Mouse (Mus musculus): ENCODE data around the gene Npff. TPM values are rescaled to one million over a fixed set of nuclear protein-coding genes. Genes with fewer than 3 reads are reported as not detected.

Gene Npff
- polyA plus RNA-seq, 1 experiment from 2014 or later = 5.4 TPM

DNA sequence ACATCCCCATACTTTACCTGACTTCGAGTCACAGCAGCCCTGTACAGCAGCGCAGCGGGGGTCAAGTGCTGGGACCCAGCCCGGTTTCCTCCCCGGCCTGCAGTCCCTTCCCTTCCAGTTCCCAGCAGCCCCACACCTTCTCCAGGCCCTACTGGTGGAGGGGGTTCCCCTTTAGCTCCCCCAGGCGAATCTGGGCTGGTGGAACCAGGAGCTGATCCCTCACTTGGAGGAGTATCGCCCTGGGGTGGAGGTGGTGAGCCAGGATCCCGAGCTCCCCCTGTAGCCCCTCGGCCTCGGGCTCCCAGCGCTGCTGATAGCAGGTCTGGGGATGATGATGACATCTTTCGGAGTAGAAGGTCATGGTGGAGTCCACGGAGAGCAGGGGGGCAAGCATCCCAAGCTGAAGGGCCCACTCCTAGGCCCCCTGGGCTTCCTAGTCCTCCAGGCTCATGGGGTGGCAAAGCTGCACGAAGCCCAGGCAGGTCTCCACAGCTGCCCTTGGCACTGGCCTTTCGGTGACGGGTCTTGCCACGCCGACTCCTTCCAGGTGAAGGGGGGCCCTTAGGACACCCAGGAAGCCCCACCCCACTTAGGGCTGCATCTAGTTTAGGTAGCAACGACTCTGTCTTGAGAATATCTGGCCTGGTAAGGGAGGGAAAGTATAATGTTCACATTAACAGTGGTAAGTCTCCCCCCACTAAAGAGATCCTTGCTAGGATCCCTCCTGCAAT, 23.5 kb downstream of the Npff start:
- Histone ChIP-seq H3K27ac (no peak overlapping the region), H3K9ac (no peak overlapping the region), H3K4me1 (peaks cover 10% of the 10 kb centered on the region; the same call in 1 of the 2 replicates), H3K4me2 (no peak overlapping the region), H3K36me3 (peaks cover 84% of the 10 kb centered on the region), H3K9me3 (no peaks in the 10 kb centered on the region), H3K4me3 (no peak overlapping the region), H3K27me3 (no peaks in the 10 kb centered on the region)
- WGBS = 78% methylated on average over 19 of the region's 19 CpGs
- 0 out of 2 replicates have a peak, but pooled peaks have one; percentile 17 for ATAC-seq (ENCODE audit: borderline replicate concordance, extremely low read depth, low FRiP score, low TSS enrichment)

DNA sequence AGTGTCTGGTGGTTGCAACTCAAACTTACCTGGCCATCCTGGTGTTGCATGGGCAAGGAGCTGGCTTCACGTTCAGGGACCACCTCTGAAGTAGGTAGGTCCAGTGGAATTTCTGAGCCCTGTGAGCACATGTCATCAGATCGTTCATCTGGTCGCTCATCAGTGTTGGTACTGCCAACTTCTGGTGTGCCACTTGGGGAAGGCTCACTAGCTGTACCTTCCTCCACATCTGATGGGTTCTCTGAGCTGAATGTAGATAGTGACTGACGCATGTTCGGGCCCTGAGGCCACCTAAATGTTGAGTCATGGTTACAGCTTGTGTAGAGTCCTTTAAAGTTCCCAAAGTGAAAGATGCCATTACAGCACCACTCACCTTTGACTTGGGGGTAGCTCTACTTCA, 24.3 kb downstream of the Npff start:
- WGBS = 78% methylated on average over 5 of the region's 5 CpGs

DNA sequence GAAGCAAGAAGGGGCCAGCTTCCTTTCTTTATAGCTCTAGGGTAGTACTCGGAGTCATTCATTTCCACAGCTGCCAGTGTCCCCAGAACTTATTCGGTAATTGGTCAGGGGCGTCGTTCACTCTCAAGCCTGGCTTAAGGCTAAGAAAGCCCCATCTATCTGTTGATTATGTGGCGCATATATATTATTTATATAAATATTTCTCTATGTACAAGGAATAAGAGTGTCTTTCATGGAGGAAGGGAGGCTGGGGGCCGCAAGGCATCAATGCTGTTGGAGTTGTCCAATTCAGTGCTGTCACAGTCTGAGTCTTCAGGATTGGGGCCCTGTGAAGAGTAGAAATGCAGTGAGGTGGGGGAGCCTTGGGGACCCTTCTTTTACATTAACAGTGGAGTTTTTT, 24.9 kb downstream of the Npff start:
- H3K27me3 ChIP-seq = no peaks in the 10 kb centered on the region
- H3K4me3 ChIP-seq = no peak overlapping the region
- no peaks in the 10 kb centered on the region for H3K9me3 ChIP-seq
- H3K27ac ChIP-seq = no peak overlapping the region
- ATAC-seq (ENCODE audit: borderline replicate concordance, extremely low read depth, low FRiP score, low TSS enrichment) = no peak
- 79% methylated on average over 6 of the region's 6 CpGs for WGBS
- H3K4me1 ChIP-seq = 0 out of 2 replicates have a peak, but pooled peaks cover under 1% of the 10 kb centered on the region
- peaks cover 95% of the 10 kb centered on the region for H3K36me3 ChIP-seq
- no peak overlapping the region for H3K9ac ChIP-seq
- no peak overlapping the region for H3K4me2 ChIP-seq

More for the DNA sequence above, 24.3 kb downstream of the Npff start:
- Histone ChIP-seq H3K27me3 (no peaks in the 10 kb centered on the region), H3K36me3 (peaks cover 91% of the 10 kb centered on the region), H3K9me3 (no peaks in the 10 kb centered on the region), H3K27ac (no peak overlapping the region), H3K4me3 (no peak overlapping the region), H3K9ac (no peak overlapping the region), H3K4me2 (no peak overlapping the region), H3K4me1 (peaks cover 6% of the 10 kb centered on the region; the same call in 1 of the 2 replicates)
- no peak for ATAC-seq (ENCODE audit: borderline replicate concordance, extremely low read depth, low FRiP score, low TSS enrichment)

DNA sequence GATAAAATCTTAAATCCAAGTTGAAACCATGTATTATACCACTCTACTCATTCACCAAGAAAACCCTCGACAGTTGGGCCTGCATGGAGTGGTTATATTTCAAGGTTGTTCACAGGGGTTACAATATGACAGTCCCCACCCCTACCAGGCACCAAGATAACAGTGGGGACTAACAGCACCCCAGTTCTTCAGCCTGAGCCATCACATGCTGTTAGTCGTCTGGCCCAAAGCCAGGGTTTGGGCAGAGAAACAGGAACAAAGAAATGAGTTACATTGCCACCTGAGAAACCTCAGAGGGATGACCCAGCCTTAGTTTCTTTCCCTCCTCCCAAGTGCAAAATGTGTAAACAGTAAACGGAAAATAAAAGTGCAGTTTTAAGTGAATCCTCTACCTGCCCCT, 25.4 kb downstream of the Npff start:
- WGBS = 59% methylated on average over 3 of the region's 3 CpGs
- Histone ChIP-seq H3K4me3 (no peak overlapping the region), H3K9me3 (no peaks in the 10 kb centered on the region), H3K27me3 (no peaks in the 10 kb centered on the region), H3K4me2 (no peak overlapping the region), H3K36me3 (peaks cover 96% of the 10 kb centered on the region), H3K27ac (no peak overlapping the region), H3K9ac (no peak overlapping the region), H3K4me1 (no peaks in the 10 kb centered on the region)
- no peak for ATAC-seq (ENCODE audit: borderline replicate concordance, extremely low read depth, low FRiP score, low TSS enrichment)

DNA sequence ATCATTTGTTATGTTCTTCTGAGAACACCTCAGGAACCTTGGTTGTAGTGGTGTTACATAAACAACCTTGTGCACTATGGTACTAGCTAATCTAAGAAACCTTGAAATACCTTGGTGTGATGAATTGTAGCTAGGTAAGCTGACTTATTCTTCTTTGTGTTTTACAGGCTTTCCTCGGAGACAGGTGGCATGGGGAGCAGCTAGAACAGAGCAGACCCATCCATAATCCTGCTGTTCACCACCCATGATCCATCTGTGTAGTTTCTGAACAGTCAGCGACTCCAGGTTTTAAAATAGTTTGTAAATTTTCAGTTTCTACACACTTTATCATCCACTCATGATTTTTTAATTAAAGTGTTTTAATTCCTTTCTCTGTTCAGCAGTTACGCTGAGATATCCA, 26.4 kb downstream of the Npff start:
- no peaks in the 10 kb centered on the region for H3K27me3 ChIP-seq
- no peak overlapping the region for H3K4me2 ChIP-seq
- 80% methylated on average over 3 of the region's 3 CpGs for WGBS
- no peaks in the 10 kb centered on the region for H3K4me1 ChIP-seq
- peaks cover 96% of the 10 kb centered on the region for H3K36me3 ChIP-seq
- no peak overlapping the region for H3K9ac ChIP-seq
- H3K27ac ChIP-seq = no peak overlapping the region
- no peak for ATAC-seq (ENCODE audit: borderline replicate concordance, extremely low read depth, low FRiP score, low TSS enrichment)
- no peak overlapping the region for H3K4me3 ChIP-seq
- no peaks in the 10 kb centered on the region for H3K9me3 ChIP-seq

DNA sequence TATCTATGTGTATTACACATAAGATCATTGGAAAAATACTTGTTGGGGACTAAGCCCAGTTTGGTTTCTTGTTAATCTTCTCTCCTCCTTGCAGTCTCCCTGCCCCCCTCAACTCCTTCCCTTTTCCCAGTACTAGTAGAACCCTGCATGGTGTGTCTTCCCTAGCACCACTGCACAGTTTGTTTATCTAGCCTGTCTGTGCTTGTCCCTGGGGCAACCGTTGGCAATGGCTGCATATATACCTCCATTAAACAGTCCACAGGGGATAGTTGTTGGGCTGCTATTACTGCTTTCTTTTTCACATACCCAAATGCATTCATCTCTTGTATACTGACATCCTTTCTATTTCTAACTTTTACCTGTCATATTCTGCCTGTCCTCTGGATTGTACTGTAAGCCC, 37.1 kb downstream of the Npff start:
- Histone ChIP-seq H3K27me3 (no peaks in the 10 kb centered on the region), H3K4me1 (no peaks in the 10 kb centered on the region), H3K27ac (no peak overlapping the region), H3K4me2 (no peak overlapping the region), H3K9me3 (no peaks in the 10 kb centered on the region), H3K9ac (no peak overlapping the region), H3K36me3 (peaks cover 84% of the 10 kb centered on the region), H3K4me3 (no peak overlapping the region)
- 44% methylated on average over 1 of the region's 1 CpGs for WGBS
- no peak for ATAC-seq (ENCODE audit: borderline replicate concordance, extremely low read depth, low FRiP score, low TSS enrichment)

DNA sequence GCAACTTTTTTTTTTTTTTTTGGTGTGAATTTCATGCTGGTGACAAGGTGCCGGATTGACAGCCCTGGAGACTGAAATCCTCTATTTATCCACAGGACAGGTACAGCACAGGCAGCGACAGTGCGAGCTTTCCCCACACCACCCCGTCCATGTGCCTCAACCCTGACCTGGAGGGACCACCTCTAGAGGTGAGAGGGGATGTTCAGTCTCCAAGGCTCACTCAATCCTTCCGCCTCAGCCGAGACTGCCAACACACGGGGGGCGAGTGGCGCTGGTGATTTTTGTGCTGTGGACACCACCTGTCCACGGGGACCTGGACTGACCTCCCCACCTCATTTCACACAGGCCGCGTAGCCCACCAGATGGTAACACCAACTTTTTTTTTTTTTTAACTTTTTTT, 38.9 kb downstream of the Npff start:
- H3K27ac ChIP-seq = no peak overlapping the region
- H3K9ac ChIP-seq = no peak overlapping the region
- no peaks in the 10 kb centered on the region for H3K27me3 ChIP-seq
- ATAC-seq (ENCODE audit: borderline replicate concordance, extremely low read depth, low FRiP score, low TSS enrichment) = no peak; the same call in 1 of the 2 replicates
- 84% methylated on average over 12 of the region's 12 CpGs for WGBS
- no peak overlapping the region for H3K4me3 ChIP-seq
- H3K9me3 ChIP-seq = no peaks in the 10 kb centered on the region
- no peaks in the 10 kb centered on the region for H3K4me1 ChIP-seq
- peaks cover 87% of the 10 kb centered on the region for H3K36me3 ChIP-seq
- no peak overlapping the region for H3K4me2 ChIP-seq

DNA sequence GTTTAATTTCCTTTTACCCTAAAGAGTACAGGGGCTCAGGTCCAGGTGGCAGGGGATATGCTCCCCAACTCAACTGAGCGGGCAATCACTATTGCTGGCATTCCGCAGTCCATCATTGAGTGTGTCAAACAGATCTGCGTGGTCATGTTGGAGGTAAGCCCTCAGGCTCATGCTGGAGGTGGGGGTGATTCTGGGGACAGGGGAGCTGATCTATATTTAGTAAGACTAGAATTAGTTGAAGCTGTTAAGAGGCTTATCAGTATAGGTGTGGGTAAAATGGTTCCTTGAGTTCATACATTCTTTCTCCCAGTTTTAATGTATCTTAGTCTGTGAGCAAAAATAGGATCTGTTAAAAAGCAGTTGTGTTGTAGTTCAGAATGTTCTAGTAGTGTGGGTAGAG, 41.6 kb downstream of the Npff start:
- Histone ChIP-seq H3K36me3 (peaks cover 85% of the 10 kb centered on the region), H3K4me1 (no peaks in the 10 kb centered on the region), H3K4me3 (no peak overlapping the region), H3K27ac (no peak overlapping the region), H3K27me3 (no peaks in the 10 kb centered on the region), H3K9ac (no peak overlapping the region), H3K4me2 (no peak overlapping the region), H3K9me3 (no peaks in the 10 kb centered on the region)
- ATAC-seq (ENCODE audit: borderline replicate concordance, extremely low read depth, low FRiP score, low TSS enrichment) = no peak
- WGBS = 74% methylated on average over 3 of the region's 3 CpGs

DNA sequence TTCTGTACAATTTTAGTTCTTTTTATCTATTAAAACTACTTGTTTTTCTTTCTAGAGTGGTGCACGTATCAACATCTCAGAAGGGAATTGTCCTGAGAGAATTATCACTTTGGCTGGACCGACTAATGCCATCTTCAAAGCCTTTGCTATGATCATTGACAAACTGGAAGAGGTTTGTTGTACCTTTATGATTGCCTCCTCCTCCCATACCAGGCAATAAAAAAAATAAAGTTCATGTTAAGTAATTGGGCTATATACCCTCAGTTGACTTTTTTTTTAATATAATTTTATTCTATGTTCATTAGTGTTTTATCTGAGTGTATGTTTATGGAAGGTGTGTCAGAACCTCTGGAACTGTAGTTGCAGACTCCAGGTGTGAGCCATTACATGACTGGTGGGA, 50.2 kb downstream of the Npff start:
- H3K27me3 ChIP-seq = no peaks in the 10 kb centered on the region
- H3K9me3 ChIP-seq = no peaks in the 10 kb centered on the region
- WGBS = 92% methylated on average over 2 of the region's 2 CpGs
- peaks cover 58% of the 10 kb centered on the region for H3K36me3 ChIP-seq
- peaks cover 10% of the 10 kb centered on the region for H3K4me1 ChIP-seq
- H3K4me2 ChIP-seq = no peak overlapping the region
- no peak for ATAC-seq (ENCODE audit: borderline replicate concordance, extremely low read depth, low FRiP score, low TSS enrichment)
- H3K4me3 ChIP-seq = no peak overlapping the region
- H3K27ac ChIP-seq = no peak overlapping the region
- no peak overlapping the region for H3K9ac ChIP-seq

Other genes with a start within 250 kb of the Npff start
- 63.8 and 65.3 TPM in 2 replicates for gene Mfsd5, start 245.5 kb downstream of the Npff start, polyA plus RNA-seq (2015; fragmentation: Nextera tagmentation; extraction: Ambion mirVana)
- gene Espl1, start 228.7 kb downstream of the Npff start, polyA plus RNA-seq (2015; fragmentation: Nextera tagmentation; extraction: Ambion mirVana) = 27.6 and 32.2 TPM in 2 replicates
- gene Pfdn5, start 198.8 kb downstream of the Npff start, polyA plus RNA-seq (2015; fragmentation: Nextera tagmentation; extraction: Ambion mirVana) = 368 and 401 TPM in 2 replicates
- 100 and 106 TPM in 2 replicates for gene Myg1, start 193.2 kb downstream of the Npff start, polyA plus RNA-seq (2015; fragmentation: Nextera tagmentation; extraction: Ambion mirVana)
- gene Aaas, start 174.2 kb downstream of the Npff start, polyA plus RNA-seq (2015; fragmentation: Nextera tagmentation; extraction: Ambion mirVana) = 91.1 and 92.0 TPM in 2 replicates
- 0.48 and 0.55 TPM in 2 replicates for gene Sp7, start 157.8 kb downstream of the Npff start, polyA plus RNA-seq (2015; fragmentation: Nextera tagmentation; extraction: Ambion mirVana)
- 10.6 TPM in 2 replicates for gene Sp1, start 118.8 kb downstream of the Npff start, polyA plus RNA-seq (2015; fragmentation: Nextera tagmentation; extraction: Ambion mirVana)
- 0.59 and 0.82 TPM in 2 replicates for gene Amhr2, start 79.6 kb downstream of the Npff start, polyA plus RNA-seq (2015; fragmentation: Nextera tagmentation; extraction: Ambion mirVana)
- gene Prr13, start 65.9 kb downstream of the Npff start, polyA plus RNA-seq (2015; fragmentation: Nextera tagmentation; extraction: Ambion mirVana) = 69.4 and 71.4 TPM in 2 replicates
- gene Pcbp2, start 54.4 kb downstream of the Npff start, polyA plus RNA-seq (2015; fragmentation: Nextera tagmentation; extraction: Ambion mirVana) = 217 TPM in 2 replicates
- not detected in 2 replicates for gene Gm10337, start 21.2 kb downstream of the Npff start, polyA plus RNA-seq (2015; fragmentation: Nextera tagmentation; extraction: Ambion mirVana)
- gene Map3k12, start 7.9 kb downstream of the Npff start, polyA plus RNA-seq (2015; fragmentation: Nextera tagmentation; extraction: Ambion mirVana) = 11.8 and 14.4 TPM in 2 replicates
- gene Tarbp2, start 6.8 kb downstream of the Npff start, polyA plus RNA-seq (2015; fragmentation: Nextera tagmentation; extraction: Ambion mirVana) = 80.7 and 82.7 TPM in 2 replicates
- not detected in 2 replicates for gene Gm28047, start 100.1 kb upstream of the Npff start, polyA plus RNA-seq (2015; fragmentation: Nextera tagmentation; extraction: Ambion mirVana)
- 40.6 and 47.0 TPM in 2 replicates for gene Atf7, start 100.5 kb upstream of the Npff start, polyA plus RNA-seq (2015; fragmentation: Nextera tagmentation; extraction: Ambion mirVana)
- gene Atp5g2, start 147.4 kb upstream of the Npff start, polyA plus RNA-seq (2015; fragmentation: Nextera tagmentation; extraction: Ambion mirVana) = 70.9 and 83.1 TPM in 2 replicates
- 48.0 and 51.4 TPM in 2 replicates for gene Calcoco1, start 197.2 kb upstream of the Npff start, polyA plus RNA-seq (2015; fragmentation: Nextera tagmentation; extraction: Ambion mirVana)

All from lung, embryonic 15.5 days (tissue).